28 mouse cellular contexts compared by ENCODE assay signal in the genomic region with DNA sequence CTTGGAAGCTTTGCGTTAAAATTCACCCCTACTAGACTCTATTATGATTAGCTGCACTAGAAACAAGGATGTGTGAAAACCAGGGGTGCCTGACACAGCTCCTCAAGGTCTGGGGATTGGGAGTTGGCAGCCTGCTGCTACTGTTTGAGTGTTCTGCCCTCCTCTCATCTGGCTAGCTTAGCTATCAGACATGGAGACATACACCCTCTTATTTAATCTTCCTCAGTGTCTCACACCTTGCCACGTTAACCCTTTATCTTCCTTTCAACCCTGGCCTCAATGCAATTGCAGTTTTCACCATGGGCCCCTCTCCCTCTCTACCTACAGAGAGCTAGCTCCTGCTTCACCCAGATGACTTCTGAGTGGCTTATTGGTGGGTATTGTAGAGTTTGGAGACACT.
"Had no signal": no experiment of that assay in that cellular context is flagged by ENCODE, and none has a peak within 500 bp of the region (broad histone marks: within the 10 kb centered on the region; RNA-seq: fewer than 3 reads in every experiment).

No protein-coding gene starts in this region.

- DNase-seq: cerebellum, adult 2 months; cerebellum, adult 8-10 months; cerebellum, adult 9-10 months; cerebellum, adult 9-11 months; cerebellum, postnatal 10 days; cerebellum, postnatal 14 days; cerebellum, postnatal 25 days; cerebellum, postnatal 36 days; embryo, embryonic 11 days; forebrain, postnatal 0 days; gastrocnemius, adult 2 months; gastrocnemius, postnatal 10 days; gastrocnemius, postnatal 14 days; gastrocnemius, postnatal 25 days; gastrocnemius, postnatal 36 days; heart, adult 18-20 months; heart, adult 2 months had no signal

- H3K27me3 ChIP-seq: embryonic facial prominence, embryonic 12.5 days; embryonic facial prominence, embryonic 13.5 days; embryonic facial prominence, embryonic 15.5 days; forebrain, embryonic 12.5 days; forebrain, embryonic 13.5 days; forebrain, embryonic 15.5 days had no signal

- H3K4me3 ChIP-seq: embryonic facial prominence, embryonic 10.5 days; embryonic facial prominence, embryonic 12.5 days; embryonic facial prominence, embryonic 13.5 days; embryonic facial prominence, embryonic 15.5 days; erythroblast, embryonic 14.5 days; forebrain, embryonic 10.5 days; forebrain, embryonic 12.5 days; forebrain, embryonic 13.5 days; forebrain, embryonic 15.5 days; gastrocnemius, adult 2 months; heart, adult 2 months had no signal

- H3K36me3 ChIP-seq: embryonic facial prominence, embryonic 10.5 days; embryonic facial prominence, embryonic 12.5 days; embryonic facial prominence, embryonic 13.5 days; embryonic facial prominence, embryonic 15.5 days; forebrain, embryonic 10.5 days; forebrain, embryonic 12.5 days; forebrain, embryonic 15.5 days had no signal

- H3K9ac ChIP-seq: embryonic facial prominence, embryonic 12.5 days; embryonic facial prominence, embryonic 13.5 days; embryonic facial prominence, embryonic 15.5 days; forebrain, embryonic 12.5 days; forebrain, embryonic 13.5 days; forebrain, embryonic 15.5 days; forebrain, postnatal 0 days had no signal

- H3K4me2 ChIP-seq: embryonic facial prominence, embryonic 12.5 days; embryonic facial prominence, embryonic 13.5 days; embryonic facial prominence, embryonic 15.5 days; forebrain, embryonic 12.5 days; forebrain, embryonic 13.5 days; forebrain, embryonic 15.5 days had no signal

- H3K4me1 ChIP-seq: embryonic facial prominence, embryonic 10.5 days; embryonic facial prominence, embryonic 12.5 days; embryonic facial prominence, embryonic 13.5 days; embryonic facial prominence, embryonic 15.5 days; forebrain, embryonic 10.5 days; forebrain, embryonic 12.5 days; forebrain, embryonic 13.5 days; forebrain, embryonic 15.5 days had no signal

- H3K9me3 ChIP-seq: embryonic facial prominence, embryonic 10.5 days; embryonic facial prominence, embryonic 12.5 days; embryonic facial prominence, embryonic 13.5 days; embryonic facial prominence, embryonic 15.5 days; forebrain, embryonic 10.5 days; forebrain, embryonic 12.5 days; forebrain, embryonic 13.5 days; forebrain, embryonic 15.5 days had no signal

- ATAC-seq: forebrain, embryonic 13.5 days; forebrain, embryonic 14.5 days; forebrain, embryonic 15.5 days; forebrain, embryonic 16.5 days; forebrain, postnatal 0 days had no signal

- H3K27ac ChIP-seq: embryonic facial prominence, embryonic 10.5 days; embryonic facial prominence, embryonic 12.5 days; embryonic facial prominence, embryonic 13.5 days; embryonic facial prominence, embryonic 15.5 days; forebrain, embryonic 10.5 days; forebrain, embryonic 12.5 days; forebrain, embryonic 13.5 days; forebrain, embryonic 15.5 days; gastrocnemius, adult 2 months; heart, adult 2 months had no signal
